Mouse (Mus musculus) G1E (cell line): Measurements from ENCODE around the gene Arx.

Source experiments
- CTCF ChIP-seq: IDR thresholded peaks from 2 replicates; pipeline ENCODE4 v1.5.1; 2012; ENCODE audit warnings: low read depth, low read length, inconsistent platforms, mixed read lengths
- GATA1 ChIP-seq: IDR thresholded peaks from 2 replicates; pipeline ENCODE4 v1.6.1; 2012; ENCODE audit warnings: borderline replicate concordance, low read length, inconsistent platforms, mixed read lengths

DNA sequence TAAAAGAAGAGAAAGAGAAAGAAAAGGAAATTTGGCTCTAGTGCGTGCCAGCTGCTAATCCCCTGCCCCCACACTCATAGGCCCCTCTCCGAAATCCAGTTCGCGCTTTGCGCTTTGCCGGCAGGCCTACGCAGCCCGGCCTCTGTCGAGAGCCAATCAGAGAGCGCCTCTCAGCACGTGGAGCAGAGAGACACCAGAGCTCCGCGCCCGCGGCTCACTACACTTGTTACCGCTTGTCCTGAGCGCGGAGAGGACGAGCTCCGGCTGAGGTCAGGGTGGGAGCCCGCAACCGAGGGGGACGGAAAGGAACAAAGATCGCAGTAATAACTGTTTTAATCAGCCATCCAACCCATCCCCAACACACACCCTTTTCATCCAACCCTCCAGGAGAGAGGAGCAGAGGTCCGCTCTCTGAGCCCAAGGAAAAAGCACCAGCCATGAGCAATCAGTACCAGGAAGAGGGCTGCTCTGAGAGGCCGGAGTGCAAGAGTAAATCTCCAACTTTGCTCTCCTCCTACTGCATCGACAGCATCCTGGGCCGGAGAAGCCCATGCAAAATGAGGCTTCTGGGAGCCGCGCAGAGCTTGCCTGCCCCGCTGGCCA lies at the start of gene Arx:
- TF ChIP-seq CTCF (no peak), GATA1 (no peak)
